Mouse (Mus musculus) heart, adult 8-10 months (tissue): ENCODE results near the gene Sik1. TPM values are rescaled to one million over a fixed set of nuclear protein-coding genes. Genes with fewer than 3 reads are reported as not detected.

ENCODE experiments used
- DNase-seq: peaks from one replicate; pipeline ENCODE4 v3.0.0; 2022; ENCODE audit warnings: low spot score
- total RNA-seq, 4 experiments: library from RNA; stranded (reverse); gene quantifications; 2 replicates each; pipeline ENCODE4 v1.2.4; 2022

Sik1 gene
- total RNA-seq, 4 experiments from 2014 or later = 19.0 to 34.0 (median 30.2) TPM

DNA sequence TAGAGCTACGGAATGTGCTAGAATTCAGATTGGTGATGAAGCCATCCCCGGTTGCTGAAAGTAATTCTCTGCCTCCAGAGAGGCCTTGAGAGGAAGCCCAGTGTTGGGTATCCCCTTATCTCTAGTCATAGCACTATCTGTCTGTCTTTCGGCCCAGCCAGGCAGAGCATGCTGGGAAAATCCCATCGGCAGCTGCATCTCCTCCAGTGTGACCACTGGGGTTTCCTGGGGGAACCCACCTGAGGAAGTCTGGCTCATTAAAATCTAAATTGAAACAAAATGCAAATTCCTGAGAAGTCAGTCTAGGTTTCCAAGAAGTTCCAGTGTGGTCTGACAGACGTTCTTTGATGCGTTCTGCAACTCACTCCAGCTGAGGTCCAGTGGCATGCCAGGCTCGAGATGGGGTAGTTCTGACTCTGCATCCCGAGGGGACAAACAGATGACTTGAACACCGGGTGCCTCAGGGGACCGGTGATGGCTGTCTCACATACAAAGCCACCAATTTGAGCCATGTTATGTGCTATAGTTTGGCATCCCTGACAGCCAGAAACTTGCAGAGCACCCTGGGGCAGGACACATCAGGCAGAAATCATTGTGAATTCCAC, 19.8 kb upstream of the Sik1 start:
- no peak for DNase-seq

DNA sequence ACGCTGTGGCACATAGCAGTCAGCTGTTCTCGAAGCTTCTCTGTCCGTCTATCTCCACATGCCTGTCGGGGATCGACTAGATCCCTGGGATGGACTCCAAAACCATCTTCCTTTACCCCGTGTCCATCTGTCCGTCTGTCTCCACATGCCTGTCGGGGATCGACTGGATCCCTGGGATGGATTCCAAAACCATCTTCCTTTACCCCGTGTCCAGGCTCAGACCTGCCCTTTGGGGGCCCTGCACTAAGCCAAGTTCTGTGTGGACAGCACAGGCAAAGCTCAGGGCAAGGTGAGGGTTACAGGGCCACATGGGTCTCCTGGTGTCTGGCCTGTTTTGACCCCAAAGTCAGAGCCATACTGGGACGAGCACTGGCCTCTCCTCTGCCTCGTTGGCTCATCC, 19.1 kb upstream of the Sik1 start:
- no peak for DNase-seq

DNA sequence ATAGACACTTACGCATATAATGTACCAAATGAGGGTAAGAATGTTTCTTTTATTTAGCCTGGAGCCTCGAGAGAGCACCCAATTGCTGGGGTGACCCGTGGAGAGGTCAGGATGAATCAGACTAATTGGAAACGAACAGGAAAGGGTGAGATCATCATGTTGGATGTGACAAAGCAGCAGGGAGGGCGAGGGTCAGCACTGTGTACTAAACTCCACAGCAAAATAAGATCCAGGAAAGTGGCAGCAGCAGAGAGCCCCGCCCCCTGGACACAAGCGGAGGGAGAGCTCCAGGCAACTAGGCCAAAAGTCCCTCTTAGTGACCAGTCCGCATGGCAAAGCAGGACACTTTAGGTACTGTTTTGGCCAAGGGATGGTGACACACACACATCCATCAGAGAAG, 18.4 kb upstream of the Sik1 start:
- DNase-seq = peak; percentile 78

DNA sequence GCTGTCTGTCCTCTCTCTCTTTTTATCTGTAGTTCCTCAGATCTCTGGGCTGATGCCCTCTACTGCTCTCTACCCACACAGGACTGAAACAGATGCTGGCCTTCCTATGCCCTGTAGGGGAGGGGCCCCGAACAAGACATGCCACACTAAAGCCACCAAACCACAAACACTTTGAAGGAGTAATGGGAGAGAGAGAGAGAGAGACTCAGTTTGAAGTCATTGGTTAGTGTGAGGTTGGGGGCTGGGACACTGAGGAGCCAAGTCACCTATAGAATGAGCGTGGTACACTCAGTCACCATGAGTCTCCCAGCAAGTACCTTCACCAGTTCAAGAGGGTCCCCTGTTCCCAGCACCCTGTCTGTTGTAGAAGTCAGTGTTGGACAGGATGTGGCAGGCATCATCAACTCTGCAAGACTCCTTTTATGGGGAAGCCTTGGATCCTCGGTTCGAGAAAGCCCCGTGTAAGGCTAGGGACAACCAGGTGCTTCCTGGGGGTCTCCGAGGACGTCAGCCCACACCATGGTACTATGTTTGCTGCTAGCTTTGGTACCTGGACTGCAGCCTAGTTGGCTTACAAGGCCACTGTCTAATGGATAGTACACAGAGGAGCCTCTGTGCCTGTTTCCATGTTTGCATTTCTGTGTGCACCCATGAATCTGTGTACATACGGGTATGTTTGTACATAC, 17.7 kb upstream of the Sik1 start:
- no peak for DNase-seq

DNA sequence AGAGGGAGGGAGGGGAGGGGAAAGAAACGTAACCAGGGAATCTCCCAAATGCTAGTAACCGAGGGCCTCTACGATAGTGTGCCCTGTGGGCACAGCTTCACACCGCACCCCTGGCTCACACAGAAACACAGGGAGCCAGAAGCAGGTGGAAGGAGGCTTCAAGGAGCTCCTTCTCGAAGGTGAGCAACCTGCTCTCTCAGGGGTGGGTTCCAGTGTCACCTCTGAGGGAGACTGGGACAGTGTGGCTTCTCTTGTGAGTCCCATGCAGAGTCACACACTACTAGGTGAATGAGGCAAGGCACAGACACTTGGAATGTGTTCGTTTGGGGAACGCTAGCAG, 17.2 kb upstream of the Sik1 start:
- DNase-seq = no peak

DNA sequence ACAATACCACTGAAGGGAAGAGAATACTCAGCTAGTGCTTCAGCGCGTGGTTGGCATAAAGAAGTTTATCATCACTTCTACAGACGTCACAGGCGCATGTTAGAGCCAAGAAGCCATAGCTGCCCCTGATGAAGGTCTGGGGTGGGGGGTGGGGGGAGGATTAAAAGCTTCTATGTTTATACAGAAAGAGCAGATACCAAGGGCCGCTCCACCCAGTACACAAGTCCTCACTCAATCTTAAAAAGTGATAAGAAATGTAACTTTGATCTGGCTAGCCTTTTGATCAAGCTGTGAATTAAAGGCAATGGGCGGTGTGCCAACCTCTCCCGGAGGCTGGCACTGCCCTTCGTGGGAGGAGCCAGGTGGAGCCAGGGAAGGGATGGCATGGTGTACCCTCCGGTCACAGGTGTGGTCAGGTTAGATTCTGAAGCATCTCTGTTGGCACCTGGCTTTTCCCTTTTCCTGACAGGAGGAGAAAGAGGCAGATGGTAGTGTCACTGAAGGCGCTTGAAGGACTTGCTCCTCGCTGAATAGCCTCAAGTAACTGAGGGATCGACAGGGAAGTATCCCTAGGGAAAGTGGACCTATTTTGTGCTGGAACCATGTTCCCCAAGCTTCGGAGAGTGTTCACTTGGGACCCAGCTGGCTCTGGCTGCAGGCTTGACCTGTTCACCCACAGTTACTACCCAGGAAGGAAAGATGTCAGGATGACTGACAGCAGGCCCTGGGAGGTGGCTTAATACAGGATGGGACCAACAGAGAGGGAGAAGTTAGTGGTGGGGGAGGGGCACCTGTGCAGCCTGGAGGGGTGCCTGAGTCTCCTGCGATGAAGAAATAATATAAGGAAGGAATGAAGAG, 16.6 kb upstream of the Sik1 start:
- no peak for DNase-seq

DNA sequence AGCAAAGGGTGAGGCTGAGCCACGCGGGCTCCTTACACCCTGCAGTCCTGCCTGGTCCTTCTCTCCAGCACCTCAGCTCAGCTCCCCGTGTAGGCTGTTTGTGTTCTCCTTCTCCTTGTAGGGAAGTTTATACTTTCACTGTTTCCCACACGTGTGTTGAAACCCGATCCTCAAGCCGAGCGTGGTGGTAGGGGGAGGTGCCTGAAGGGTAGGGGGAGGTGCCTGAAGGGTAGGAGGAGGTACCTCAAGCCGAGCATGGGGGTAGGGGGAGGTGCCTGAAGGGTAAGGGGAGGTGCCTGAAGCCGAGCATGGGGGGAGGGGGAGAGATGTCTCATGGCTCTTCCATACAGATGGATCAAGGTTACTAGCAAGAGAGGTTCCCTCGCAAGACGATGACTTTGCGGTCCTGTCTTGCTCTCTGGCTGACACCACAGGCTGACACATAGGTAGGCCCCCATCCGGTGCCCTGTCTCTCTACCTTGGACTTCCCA, 15.4 kb upstream of the Sik1 start:
- no peak for DNase-seq

DNA sequence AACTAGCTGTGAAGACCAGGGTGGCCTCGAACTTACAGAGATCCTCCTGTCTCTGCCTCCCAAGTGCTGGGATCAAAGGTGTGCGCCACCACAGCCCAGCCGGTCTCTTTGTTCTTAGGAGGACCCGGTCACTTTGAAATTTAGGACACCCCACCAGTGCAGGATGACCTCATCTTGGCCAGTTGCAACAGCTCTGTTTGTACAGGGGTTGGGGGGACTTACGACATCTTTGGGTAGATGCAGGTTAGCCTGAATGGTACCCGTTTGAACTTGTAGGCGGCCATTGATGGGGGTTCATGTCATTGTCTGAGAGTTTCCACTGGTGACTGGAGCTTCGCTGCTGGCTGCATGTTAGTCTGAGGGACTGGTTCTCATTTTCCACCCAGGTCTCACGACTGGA, 14.8 kb upstream of the Sik1 start:
- no peak for DNase-seq

DNA sequence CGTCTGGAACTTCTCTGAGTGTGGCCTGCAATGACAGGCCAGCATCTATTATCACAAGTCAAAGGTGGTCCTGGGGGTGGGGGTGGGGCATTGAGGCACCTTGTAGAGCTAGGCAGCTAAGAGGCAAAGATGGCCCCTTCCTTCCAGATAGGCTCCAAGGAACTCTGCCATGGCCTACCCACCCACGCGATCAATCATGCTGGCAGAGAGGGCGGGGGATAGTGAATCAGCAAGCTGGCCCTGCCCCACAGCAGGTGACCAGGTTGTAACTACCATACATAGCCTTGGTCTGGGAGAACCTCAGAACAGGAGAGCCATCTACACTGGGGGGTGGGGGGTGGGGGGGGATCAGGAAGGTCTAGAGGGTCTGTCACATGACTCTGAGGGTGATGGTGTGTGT, 12.5 kb upstream of the Sik1 start:
- DNase-seq = no peak

DNA sequence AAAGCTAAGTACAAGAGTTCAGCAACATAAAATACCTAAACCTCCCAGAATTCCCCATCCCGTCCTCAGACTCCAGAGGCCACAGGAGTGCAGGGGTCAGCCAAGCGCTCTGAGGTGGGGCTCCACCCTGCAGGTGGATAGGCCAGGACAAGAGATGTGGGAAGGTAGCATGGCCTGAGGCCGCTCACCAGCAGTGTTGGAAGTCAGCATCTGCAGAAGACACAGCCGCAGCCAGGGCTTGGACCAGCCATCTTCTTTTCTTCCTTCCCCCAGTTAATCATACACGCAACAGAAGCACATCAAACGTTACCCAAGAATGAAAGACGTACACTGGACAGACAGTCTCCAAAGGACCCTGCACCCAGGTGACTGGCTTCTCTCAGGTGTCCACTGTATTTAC, 11.5 kb upstream of the Sik1 start:
- DNase-seq = no peak

DNA sequence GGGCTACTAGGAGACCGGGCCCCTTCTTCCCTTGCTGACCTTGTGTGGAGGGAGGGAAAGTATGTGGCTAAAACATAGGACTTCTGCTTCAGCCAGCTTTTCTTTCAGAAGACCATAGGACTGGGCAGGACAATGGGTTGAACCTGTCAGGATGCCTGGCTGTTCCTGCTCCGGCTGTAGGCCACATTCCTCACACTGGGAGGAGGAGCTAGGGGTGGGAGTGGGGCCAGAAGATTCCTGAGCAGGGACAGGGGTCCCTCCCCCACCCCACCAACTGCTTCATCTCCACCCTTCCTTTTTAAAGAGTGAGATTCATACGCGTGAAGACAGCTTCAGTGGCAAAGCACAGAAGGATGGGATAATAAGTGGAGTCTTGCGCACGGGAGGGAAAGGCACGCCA, 10.0 kb upstream of the Sik1 start:
- no peak for DNase-seq

DNA sequence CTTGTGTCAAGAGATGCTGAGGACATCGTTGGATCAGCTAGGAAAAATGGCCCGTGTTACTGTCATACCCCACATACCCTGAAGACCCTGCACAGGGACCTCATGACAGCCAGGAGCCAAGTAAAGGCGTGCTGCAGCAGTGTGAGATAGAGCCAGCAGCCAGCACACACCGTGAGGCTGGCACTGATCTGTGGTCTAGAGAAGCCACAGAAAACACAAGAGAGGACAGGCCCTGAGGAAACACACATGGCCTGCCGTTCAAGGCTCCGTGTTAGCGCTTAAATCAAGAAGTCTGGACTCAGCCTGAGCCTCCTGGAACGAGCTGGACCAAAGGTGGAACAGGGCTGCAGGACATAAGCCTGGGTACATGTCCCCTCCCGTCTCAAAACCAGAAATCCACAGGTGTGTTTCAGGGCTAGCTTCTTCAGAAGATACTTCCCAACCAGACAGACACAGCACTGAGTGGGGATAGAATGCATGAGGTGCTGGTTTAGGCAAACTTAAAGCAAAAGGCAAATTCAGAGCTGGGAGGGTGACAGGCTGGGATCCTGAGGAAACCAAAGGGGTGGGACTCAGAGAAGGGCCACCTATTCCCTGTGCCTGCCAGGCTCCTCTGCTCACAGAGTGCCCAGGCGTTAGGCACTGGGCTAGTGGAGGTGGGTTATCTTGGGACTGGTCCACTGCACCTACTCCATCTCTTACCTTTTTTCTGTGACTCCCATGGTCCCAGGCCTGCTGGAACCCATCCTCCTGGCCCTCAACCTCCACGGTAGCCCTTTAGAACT, 9.3 kb upstream of the Sik1 start:
- DNase-seq = no peak

DNA sequence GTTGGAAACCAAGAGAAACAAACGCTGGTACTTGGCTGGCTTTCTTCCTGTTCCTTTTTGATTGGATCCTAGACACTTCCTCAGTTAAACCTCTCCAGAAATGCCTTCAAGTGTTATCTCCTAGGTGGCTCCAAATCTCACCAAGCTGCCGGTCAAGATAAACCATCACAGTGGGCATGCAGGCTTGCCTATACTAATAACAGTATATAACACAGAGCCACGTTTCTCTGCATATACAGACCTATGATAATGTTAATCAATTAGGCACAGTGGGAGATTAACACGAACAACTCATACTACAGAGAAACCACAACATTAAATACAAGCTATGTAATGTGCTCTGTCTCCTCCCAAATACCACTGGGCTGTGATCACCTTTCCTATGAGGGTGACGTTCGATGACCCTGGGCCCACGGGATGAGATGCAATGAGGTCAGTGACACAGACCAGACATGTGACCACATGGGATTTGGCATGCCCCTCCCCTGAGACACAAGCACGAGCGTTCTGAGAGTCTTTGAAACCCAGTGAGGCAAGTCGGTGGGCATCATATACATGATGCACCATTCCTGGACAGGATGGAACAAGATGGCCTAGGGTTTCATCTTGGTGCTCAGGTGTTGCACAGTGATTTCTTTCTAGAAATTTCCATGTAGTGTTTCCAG, 7.7 kb upstream of the Sik1 start:
- no peak for DNase-seq

DNA sequence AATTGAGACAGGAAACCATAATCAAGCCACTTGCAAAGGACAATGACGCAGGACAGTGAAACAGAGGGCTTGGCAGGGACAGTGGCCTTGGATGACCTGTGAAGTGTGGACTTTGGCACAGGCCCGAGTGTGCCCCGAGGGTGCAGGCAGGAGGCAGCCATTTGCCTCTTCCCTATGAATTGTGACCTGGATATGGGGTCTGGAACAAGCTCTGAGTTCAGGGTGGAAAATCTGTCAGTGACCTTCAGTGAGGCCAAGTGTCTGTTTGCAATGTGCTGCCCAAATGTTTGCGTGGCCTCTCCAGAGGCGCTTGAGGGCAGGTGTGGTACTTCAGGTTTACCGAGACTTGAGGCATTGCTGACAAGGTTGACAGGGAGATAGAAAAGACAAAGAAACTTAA, 6.5 kb upstream of the Sik1 start:
- no peak for DNase-seq

DNA sequence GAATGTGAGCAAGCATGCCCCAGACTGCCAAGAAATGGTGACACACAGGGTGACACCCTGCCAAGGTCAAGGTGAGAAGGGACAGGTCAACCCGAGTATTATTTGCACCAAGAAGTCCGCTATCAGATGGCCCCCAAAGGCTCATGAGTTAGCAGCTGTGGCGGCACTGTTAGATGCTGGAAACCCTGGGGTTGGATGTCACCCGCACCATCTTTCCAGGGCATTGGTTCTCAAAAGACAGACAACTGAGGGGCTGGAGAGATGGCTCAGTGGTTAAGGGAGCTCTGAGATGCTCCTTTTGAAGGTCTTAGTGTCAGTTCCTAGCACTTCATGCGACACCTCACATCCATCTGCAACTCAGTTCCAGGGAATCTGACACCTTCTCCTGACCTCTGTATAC, 6.1 kb upstream of the Sik1 start:
- DNase-seq = no peak

DNA sequence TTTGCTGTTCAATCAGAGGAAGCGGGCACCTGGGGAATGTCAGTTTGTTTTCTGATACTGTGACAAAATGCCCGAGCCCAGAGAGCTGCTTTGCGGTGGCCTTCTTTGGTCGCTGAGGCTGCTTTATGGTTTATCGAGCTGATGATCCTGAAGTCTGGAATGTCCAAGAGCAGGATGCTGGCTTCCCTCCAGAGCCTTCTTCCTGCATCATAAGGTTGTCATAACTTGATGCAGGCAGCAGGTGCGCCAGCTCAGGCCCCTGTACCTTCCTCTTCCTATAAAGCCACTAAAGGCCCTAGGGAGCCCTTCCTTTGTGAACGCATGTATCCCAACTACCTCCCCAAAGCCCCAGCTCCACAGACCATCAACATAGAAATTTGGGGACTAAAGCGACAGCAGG, 5.3 kb upstream of the Sik1 start:
- no peak for DNase-seq

DNA sequence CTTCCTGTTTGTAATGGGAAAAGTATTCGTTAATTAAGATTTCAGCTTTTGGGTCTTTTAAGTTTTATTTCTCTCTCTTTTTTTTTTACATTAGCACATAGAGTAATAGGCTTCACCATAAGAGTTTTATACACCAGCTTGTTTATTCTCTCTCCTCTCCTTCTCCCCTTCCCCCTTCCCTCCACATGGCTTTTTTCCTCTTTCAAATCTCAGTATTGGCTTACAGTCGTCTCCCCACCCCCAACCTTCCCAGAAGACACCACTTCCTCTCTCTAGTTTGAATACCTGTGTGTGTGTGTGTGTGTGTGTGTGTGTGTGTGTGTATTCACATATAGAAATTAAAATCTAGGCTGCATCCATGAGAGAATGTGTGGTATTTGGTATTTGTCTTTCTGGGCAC, 3.8 kb upstream of the Sik1 start:
- DNase-seq = no peak

DNA sequence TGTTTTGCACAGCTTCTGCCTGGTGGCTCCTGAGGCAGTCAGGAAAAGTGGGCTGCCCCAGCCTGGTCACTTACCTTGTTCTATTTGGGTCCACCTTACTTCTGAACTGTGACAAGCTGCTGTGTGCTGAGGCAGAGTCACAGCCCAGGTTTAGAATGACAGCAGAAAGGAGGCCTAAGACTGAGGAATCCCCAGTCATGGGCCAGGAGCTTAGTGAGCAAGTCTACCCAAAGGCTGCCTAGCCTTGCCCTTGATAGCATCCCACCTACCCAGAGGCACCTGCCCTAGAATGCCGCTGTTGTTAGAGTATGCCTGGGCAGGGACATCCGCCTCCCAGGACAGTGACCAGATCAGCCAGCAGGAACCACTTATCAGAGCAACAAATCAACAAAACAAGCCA, 3.2 kb upstream of the Sik1 start:
- DNase-seq = no peak

DNA sequence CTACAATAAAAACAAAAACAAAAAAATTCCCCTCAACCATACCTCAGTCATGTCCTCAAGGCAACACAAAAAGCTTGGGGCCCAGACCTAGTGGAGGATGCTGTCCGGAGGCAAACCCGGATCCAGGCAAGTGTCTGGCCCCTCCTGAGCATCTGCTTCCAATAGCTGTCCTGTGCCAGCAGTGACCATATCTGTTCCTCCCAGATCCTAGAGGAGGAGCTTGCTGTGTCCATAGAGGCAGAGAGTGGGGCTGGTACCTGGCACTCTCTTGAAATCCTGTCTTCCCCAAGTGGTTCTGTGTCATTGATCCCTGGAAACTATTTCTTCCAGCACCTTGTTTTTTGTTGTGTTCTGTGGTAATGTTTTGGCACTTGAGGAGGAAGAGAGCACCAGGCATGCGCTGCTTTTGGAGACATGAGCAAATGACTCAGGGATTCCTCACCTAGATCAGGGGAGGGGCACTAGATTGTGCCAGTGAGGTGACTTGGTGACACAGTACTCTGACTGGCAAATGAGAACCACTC, 2.4 kb upstream of the Sik1 start:
- no peak for DNase-seq

DNA sequence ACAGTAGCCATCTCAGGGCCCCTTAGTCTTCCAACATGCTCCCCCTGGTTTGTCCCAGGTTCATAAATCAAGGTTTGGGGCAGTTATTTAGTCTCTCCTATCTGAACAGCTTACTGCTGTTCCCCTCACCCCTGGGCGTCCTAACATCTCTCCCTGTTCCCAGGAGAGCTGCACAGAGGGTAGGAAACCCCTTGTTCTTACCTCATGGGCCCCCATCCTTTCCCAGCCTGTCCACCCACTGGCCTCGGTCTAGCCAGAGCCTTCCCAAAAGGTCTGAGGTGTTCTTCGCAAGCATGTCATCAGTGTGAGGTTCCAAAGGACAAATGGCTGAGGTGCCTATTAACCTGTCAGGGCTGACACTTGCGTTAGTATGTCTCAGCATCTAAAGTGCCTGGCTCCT, 1.6 kb upstream of the Sik1 start:
- no peak for DNase-seq

DNA sequence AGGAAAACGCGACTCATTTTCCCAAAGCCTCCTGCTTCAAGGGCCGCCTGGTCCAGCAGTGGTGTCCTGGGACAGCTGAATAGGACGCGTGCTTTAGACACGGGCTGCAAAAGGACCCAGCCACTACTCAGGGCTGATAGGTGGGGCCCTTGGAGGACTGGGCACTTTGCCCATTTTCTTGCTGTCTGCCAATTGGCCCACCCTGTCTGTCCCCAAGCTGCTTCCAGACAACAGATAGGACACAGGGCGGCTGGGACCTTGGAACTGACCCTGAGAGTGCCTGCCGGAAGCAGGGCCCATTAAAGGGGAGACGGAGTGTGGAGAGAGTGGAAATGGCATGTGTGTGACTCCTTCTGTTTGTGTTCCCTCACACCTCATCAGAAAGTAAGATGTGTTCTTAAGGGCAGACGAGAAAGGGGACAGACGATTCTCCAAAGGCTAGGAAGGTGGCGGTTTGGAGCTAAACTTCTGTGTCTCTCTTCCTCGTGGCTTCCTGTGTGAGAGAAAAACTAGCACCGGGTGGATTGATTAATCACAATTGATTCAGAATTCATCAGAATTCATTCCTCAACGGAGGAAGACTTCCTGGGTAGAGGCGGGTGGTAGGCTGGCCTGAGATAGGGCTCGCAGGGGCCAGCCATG, 1.0 kb upstream of the Sik1 start:
- DNase-seq = peak; percentile 93
